Comparison of ENCODE assay signal across 14 mouse cellular contexts in genomic region chr3:38145444-38145843, GRCm38 (mm10).
DNase-seq lines count a peak whose midpoint lies in the region; ATAC-seq and TF ChIP-seq lines count a peak whose summit lies in the region.
"Had no signal": no experiment of that assay in that cellular context is flagged by ENCODE, and none has a peak within 500 bp of the region (broad histone marks: within the 10 kb centered on the region; RNA-seq: fewer than 3 reads in every experiment).

No protein-coding gene starts in this region.

- POLR2A ChIA-PET in Patski (lab: Charles Lee), result interaction anchor here (0.5 to 1.5 kb wide), 5 partner anchors 9 to 789 kb away, joined by 3 to 4 read pairs (median 3); no protein-coding TSS in a partner anchor

- no peak overlapping the region for H3K4me3 ChIP-seq in heart, embryonic 15.5 days
- no peak overlapping the region for H3K4me3 ChIP-seq in lung, embryonic 16.5 days (ENCODE audit: low read length)
- H3K4me3 ChIP-seq: embryonic facial prominence, embryonic 12.5 days; forebrain, embryonic 13.5 days had no signal

- no peak for DNase-seq in heart, adult 8-10 months (ENCODE audit: low spot score)
- DNase-seq in left cerebral cortex, postnatal 4 days, result peak; percentile 58
- DNase-seq in left cerebral cortex, adult 11 months (ENCODE audit: low spot score), result no peak
- DNase-seq in Patski (ENCODE audit: low read depth, low spot score), result peak; percentile 88
- DNase-seq in thymus, postnatal 4 days, result no peak
- DNase-seq: cerebellum, postnatal 25 days; right cerebral cortex, postnatal 14 days had no signal

- H3K27me3 ChIP-seq in heart, embryonic 15.5 days, result no peaks in the 10 kb centered on the region
- H3K27me3 ChIP-seq in Patski, result no peaks in the 10 kb centered on the region
- no peaks in the 10 kb centered on the region for H3K27me3 ChIP-seq in lung, embryonic 16.5 days (ENCODE audit: control insufficient read depth, insufficient read depth, low read depth, low read length)
- H3K27me3 ChIP-seq: embryonic facial prominence, embryonic 12.5 days; forebrain, embryonic 13.5 days had no signal

- in situ Hi-C loops in Patski (cut with MboI; ENCODE audit: low pct_unique_long_range_greater_than_20kb), result no loop called here

- H3K9ac ChIP-seq in heart, embryonic 15.5 days, result no peak overlapping the region
- no peak overlapping the region for H3K9ac ChIP-seq in lung, embryonic 16.5 days (ENCODE audit: low read length)
- H3K9ac ChIP-seq: embryonic facial prominence, embryonic 12.5 days; forebrain, embryonic 13.5 days had no signal

- no peak; the same call in 1 of the 2 replicates for ATAC-seq in heart, embryonic 15.5 days (replicated peaks; ENCODE audit: insufficient number of reproducible peaks, insufficient read depth, low FRiP score, low read depth)
- peak; percentile 89 for ATAC-seq in Patski
- ATAC-seq in lung, embryonic 16.5 days (ENCODE audit: low read depth), result peak; percentile 72
- ATAC-seq in megakaryocyte-erythroid progenitor cell, adult 5-6 weeks (replicated peaks; ENCODE audit: low FRiP score, low TSS enrichment, poor library complexity, severe bottlenecking), result no peak
- ATAC-seq: forebrain, embryonic 13.5 days; midbrain, embryonic 16.5 days had no signal

- intact Hi-C loops in left cerebral cortex, postnatal 4 days (cut with DNase I), result no loop called here

- WGBS in heart, embryonic 15.5 days, result 58% methylated on average over 2 of the region's 2 CpGs
- 43% methylated on average over 2 of the region's 2 CpGs for WGBS in lung, embryonic 16.5 days

- H3K36me3 ChIP-seq in heart, embryonic 15.5 days, result no peaks in the 10 kb centered on the region
- H3K36me3 ChIP-seq in lung, embryonic 16.5 days (ENCODE audit: control insufficient read depth, insufficient read depth, low read length), result no peaks in the 10 kb centered on the region
- H3K36me3 ChIP-seq: embryonic facial prominence, embryonic 12.5 days had no signal

- CTCF ChIA-PET in Patski (lab: Charles Lee), result interaction anchor here (1.8 to 4.5 kb wide), 3 partner anchors 9 to 12 kb away, joined by 5 to 26 read pairs (median 14); no protein-coding TSS in a partner anchor

- no peaks in the 10 kb centered on the region for H3K9me3 ChIP-seq in heart, embryonic 15.5 days (replicated peaks)
- no peaks in the 10 kb centered on the region for H3K9me3 ChIP-seq in lung, embryonic 16.5 days (ENCODE audit: control insufficient read depth, low read length)
- H3K9me3 ChIP-seq: embryonic facial prominence, embryonic 12.5 days; forebrain, embryonic 13.5 days had no signal

- no peak for TF ChIP-seq CTCF in Patski (IDR thresholded peaks at IDR 0.05)

- H3K4me2 ChIP-seq in heart, embryonic 15.5 days, result no peak overlapping the region
- H3K4me2 ChIP-seq in lung, embryonic 16.5 days (ENCODE audit: low read depth, low read length), result no peak overlapping the region
- H3K4me2 ChIP-seq: embryonic facial prominence, embryonic 12.5 days; forebrain, embryonic 13.5 days; heart, embryonic 11.5 days had no signal

- peaks cover 16% of the 10 kb centered on the region for H3K4me1 ChIP-seq in heart, embryonic 15.5 days (replicated peaks)
- peaks cover 21% of the 10 kb centered on the region for H3K4me1 ChIP-seq in lung, embryonic 16.5 days (replicated peaks; ENCODE audit: control insufficient read depth, insufficient read depth, low read length)

- 0 out of 2 replicates have a peak overlapping the region, but pooled peaks have one; percentile 25 for H3K27ac ChIP-seq in heart, embryonic 15.5 days
- peak overlapping the region; percentile 65; the same call in 1 of the 2 replicates for H3K27ac ChIP-seq in lung, embryonic 16.5 days (ENCODE audit: low read length)
- H3K27ac ChIP-seq: embryonic facial prominence, embryonic 12.5 days; forebrain, embryonic 13.5 days had no signal

Comparison
In these comparisons a context has a peak if more than half of its experiments do, and no peak if none do; other contexts are left out.
1. DNase-seq: peak in left cerebral cortex, postnatal 4 days (single experiment) and Patski (single experiment); none in heart, adult 8-10 months (single experiment), left cerebral cortex, adult 11 months (single experiment) and thymus, postnatal 4 days (single experiment).
2. ATAC-seq: peak in Patski (single experiment) and lung, embryonic 16.5 days (single experiment); none in heart, embryonic 15.5 days (single experiment) and megakaryocyte-erythroid progenitor cell, adult 5-6 weeks (single experiment).